Mouse (Mus musculus) myocyte (in vitro differentiated cells): ENCODE measurements at regions not wholly inside any gene's neighbourhood (a gene's known extent, or its start where the extent isn't known, plus 50 kb on each side); places are given as distances from the start of the nearest gene placed in this dataset.

Experiments
- POLR2A ChIP-seq: IDR thresholded peaks from one replicate; pipeline ENCODE4 v1.6.1; 2011; ENCODE audit warnings: low read depth, mild to moderate bottlenecking, control low read depth, moderate library complexity; ENCODE audit not compliant: insufficient read length
- POLR2AphosphoS2 ChIP-seq: IDR thresholded peaks from one replicate; pipeline ENCODE4 v1.6.1; 2011; ENCODE audit warnings: low read depth, control low read depth; ENCODE audit not compliant: insufficient read length

DNA sequence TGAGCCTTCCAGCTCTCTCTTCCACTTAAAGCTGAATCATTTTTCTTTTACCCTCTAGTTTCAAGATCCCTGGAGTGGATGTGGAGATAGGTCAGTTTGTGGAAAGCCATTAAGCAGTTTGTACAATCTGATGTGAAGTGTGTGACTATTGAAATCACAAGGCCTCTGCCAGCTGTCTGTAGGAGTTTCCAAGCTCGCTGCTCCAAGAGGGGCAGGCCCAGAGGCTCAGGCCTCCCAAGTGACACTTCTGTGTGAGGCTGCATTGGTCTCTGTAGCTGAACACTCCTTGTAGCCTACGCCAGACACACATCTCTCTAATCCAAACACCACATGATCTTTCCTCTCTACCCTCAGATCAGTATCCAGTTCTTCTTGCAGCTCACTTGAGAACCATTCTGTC, 413.0 kb downstream of the Tns3 start:
- no peak for TF ChIP-seq POLR2A
- TF ChIP-seq POLR2AphosphoS2, result no peak
